Mouse (Mus musculus): Measurements from ENCODE around the gene Ano7.

GRCm38 (mm10) chr1:93342648-93343503, 30.9 kb upstream of the Ano7 start, which contains the start of the genes Ppp1r7 and Pask:
- TF ChIP-seq CTCF (IDR thresholded peaks at IDR 0.05; ENCODE audit: insufficient read depth, low read depth, low read length) (no peak), POLR2A (IDR thresholded peaks at IDR 0.05; ENCODE audit: insufficient read depth, low read depth, low read length) (no peak)

Data from olfactory bulb, adult 2 months (tissue).